Mouse (Mus musculus) cerebellum, adult (tissue): ENCODE measurements around the gene Cdnf.

Experiments
- ATAC-seq: cut with Nextera tagmentation; 2 replicates; pipeline ENCODE4 v1.9.2; 2017; ENCODE audit warnings: mild to moderate bottlenecking, moderate library complexity, mixed read lengths; ENCODE audit not compliant: insufficient number of reproducible peaks, low FRiP score, low TSS enrichment

Cdnf gene

GRCm38 (mm10) chr2:3512552-3513454, at the start of gene Cdnf, which contains the start of the genes Gm45902 and Hspa14:
Gene Cdnf (plus strand): TSS chr2:3513030.
Gene Gm45902 (minus strand): TSS chr2:3512790.
Gene Hspa14 (minus strand): TSS chr2:3512814.
- peak; percentile 98 for ATAC-seq

- no peak for ATAC-seq
Measured at GRCm38 (mm10) chr2:3473891-3474290, 38.9 kb upstream of the Cdnf start.

- ATAC-seq, result peak; percentile 63
Measured at GRCm38 (mm10) chr2:3474361-3474805, 38.4 kb upstream of the Cdnf start.

GRCm38 (mm10) chr2:3474861-3475283, 38.0 kb upstream of the Cdnf start, which contains the start of gene Suv39h2:
Gene Suv39h2 (minus strand): TSS chr2:3475031.
- peak; percentile 96 for ATAC-seq

GRCm38 (mm10) chr2:3475746-3476251, 37.0 kb upstream of the Cdnf start:
- ATAC-seq, result no peak

GRCm38 (mm10) chr2:3480239-3480638, 32.6 kb upstream of the Cdnf start:
- ATAC-seq, result no peak

GRCm38 (mm10) chr2:3489816-3490215, 23.0 kb upstream of the Cdnf start:
- ATAC-seq, result no peak

GRCm38 (mm10) chr2:3493833-3494409, 18.9 kb upstream of the Cdnf start:
- ATAC-seq, result no peak

GRCm38 (mm10) chr2:3499543-3499942, 13.3 kb upstream of the Cdnf start:
- no peak for ATAC-seq

GRCm38 (mm10) chr2:3500886-3501285, 11.9 kb upstream of the Cdnf start:
- ATAC-seq, result no peak

- ATAC-seq, result peak; percentile 21; the same call in 1 of the 2 replicates
Measured at GRCm38 (mm10) chr2:3512076-3512475, 754 bp upstream of the Cdnf start.

- ATAC-seq, result no peak
Measured at GRCm38 (mm10) chr2:3522558-3522957, 9.7 kb downstream of the Cdnf start.

- ATAC-seq, result no peak
Measured at GRCm38 (mm10) chr2:3526288-3526687, 13.5 kb downstream of the Cdnf start.

- no peak for ATAC-seq
Measured at GRCm38 (mm10) chr2:3541307-3542079, 28.7 kb downstream of the Cdnf start.

- ATAC-seq, result no peak
Measured at GRCm38 (mm10) chr2:3546055-3546454, 33.2 kb downstream of the Cdnf start.

- peak; percentile 68 for ATAC-seq
Measured at GRCm38 (mm10) chr2:3546588-3546987, 33.8 kb downstream of the Cdnf start.

- ATAC-seq, result no peak
Measured at GRCm38 (mm10) chr2:3570186-3570585, 57.4 kb downstream of the Cdnf start, which contains the start of gene Fam107b. Gene Fam107b (plus strand): TSS chr2:3570488.

GRCm38 (mm10) chr2:3570606-3571005, 57.8 kb downstream of the Cdnf start:
- ATAC-seq, result no peak

GRCm38 (mm10) chr2:3573883-3574282, 61.1 kb downstream of the Cdnf start:
- no peak for ATAC-seq

- no peak for ATAC-seq
Measured at GRCm38 (mm10) chr2:3575140-3575539, 62.3 kb downstream of the Cdnf start.
